Mouse (Mus musculus) cerebellum, postnatal 14 days (tissue): Measurements from ENCODE around the gene Ggt6.
"Not testable (repeated sequence)": the region's sequence is repeated elsewhere in the genome, so short reads cannot be mapped to it uniquely, and the experiment has no call there.

Source experiments
- DNase-seq, 2 experiments: peaks; one replicate each; pipeline ENCODE4 v3.0.0; 2021; ENCODE audit warnings: mixed read lengths in 2 of 2

The Ggt6 gene

DNA sequence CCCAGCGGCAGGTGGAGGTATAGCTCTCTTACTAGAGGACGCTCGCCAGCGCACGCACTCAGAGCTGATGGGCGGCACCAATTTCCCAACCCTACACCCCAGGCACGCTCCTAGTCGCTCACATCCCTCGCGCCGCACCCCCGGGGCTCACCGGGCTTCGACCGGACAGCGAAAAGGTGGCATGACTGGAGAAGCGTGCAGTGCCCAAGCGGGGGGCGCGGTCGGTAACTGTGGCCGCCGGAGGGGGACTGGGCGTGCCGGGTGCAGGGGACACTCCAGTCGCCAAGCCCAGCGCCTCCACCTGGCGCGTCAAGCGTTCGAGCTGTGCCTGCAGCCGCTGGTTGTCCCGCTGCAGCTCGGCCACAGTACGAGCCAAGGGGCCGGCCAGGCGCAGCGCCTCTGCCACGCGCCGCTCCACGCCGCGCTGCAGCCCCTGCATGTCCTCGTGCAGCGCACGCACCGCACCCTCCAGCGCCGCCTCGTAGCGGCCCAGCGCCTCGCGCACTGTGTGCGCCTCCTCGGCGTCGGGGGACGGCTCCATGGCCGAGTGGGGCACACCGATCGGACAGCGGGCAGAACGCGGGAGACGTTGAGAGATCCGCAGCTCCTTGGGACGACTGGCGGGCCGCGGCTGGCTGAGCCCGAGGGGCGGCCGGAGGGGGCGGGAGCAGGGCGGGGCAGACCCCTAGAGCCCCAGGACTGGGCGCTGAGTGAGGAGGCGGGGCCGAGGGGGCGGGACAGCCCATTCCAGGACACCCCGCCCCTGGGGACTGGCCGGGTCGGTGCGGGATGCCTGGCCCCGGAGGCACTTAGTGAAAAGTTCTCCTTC, 24.0 kb upstream of the Ggt6 start, which contains the start of gene Smtnl2:
Gene Smtnl2 (minus strand): TSS at position 621 of the 829 bp plus-strand sequence.
- DNase-seq: peak; percentile 51 to 67

DNA sequence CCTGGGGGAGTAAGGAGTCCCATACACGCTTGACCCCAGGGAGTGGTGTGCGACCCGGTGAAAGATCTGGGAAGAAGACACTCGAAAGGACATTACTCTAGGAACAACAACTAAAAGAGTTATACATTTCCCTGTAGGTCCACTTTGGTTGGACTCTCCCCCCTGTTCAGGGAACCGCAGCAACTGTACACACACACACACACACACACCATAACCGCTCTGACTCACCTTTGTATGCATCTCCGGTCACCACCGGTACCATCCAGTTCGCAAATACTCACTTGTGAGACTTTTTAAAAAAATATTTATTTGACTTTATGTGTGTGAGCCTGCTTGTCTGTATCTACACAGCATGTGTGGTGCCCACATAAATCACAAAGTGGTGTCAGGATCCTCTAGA, 23.4 kb upstream of the Ggt6 start:
- DNase-seq: no peak

DNA sequence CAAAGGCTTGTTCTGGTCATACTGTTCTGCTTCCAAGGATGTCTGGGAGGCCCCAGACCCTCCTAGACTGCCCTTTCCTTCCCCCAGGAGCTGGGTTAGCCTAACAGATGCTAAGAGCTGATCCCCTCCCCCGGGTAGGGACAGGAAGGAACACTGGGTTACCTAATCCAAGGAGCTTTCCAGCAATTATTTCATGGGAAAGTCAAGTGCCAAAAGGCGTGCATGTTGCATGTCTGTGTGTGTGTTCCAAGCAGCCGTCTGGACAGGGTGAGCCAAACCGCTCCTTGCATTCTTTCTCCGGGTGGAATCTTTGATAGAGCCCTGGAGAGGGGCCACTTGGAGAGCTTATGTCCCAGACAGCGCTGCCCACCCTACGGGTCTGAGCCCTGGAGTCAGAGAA, 22.3 kb upstream of the Ggt6 start:
- DNase-seq: no peak

DNA sequence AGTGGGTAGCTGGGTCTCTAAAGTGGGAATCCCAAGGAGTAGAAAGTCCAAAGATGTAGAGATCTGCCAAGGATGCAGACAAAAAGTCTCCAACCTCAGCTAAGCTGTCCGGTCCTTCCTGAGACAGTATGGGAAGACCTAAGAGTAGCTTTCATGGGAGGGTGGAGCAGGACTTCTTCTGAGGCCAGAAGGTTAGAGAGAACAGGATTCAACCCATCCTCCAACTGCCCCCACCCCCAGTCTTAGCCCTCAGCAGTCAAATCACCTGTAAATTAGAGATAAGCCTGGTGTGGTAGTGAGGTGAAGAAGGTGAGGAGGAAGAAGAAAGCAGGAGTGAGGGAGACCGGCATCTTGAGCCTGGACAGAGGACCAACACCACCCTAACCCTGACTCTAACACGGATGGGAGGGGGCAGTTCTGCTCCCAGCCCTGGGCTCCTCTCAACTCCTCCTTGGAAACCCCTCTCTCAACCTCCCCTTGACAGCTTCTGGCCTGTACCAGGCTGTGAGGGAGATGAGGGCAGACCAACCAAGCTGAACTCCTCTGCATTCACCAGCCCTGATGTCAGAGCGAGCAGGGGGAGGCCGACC, 21.6 kb upstream of the Ggt6 start:
- DNase-seq: no peak

DNA sequence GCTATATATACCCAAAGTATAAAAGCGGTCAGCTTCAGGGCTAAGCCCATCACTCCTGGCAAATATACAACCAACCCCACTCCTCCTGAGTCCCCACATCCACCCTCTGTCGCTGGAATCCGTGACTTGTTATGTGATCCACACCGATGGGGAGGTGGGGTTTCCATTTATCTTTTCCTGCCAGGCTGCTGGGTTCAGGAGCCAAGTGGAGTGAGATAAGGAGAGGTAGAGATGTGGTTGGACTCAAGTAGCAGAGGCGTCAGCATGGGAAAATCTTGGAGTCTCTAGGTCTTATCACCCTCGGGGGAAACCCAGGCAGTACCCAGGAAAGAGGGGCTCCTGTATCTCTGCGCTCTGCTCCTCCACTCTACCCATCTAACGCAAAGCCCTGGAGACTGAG, 20.2 kb upstream of the Ggt6 start:
- DNase-seq: no peak

DNA sequence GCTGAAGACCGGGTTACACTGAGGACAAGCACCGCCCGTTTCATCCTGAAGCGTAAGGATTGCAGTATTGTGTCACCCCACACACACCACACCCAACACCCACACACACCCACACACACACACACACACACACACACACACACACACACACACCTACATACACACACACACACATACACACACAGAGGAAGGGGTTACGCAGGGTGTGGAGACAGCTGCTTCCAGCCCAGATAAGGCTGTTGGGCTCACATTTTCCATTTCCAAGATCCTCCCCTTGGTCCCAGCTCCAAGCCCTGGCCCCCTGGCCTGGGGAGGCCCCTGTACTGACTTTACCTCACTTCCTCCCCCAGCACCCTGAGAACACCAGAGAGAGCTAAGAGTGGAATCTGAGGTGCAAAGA, 18.7 kb upstream of the Ggt6 start:
- no peak for DNase-seq

DNA sequence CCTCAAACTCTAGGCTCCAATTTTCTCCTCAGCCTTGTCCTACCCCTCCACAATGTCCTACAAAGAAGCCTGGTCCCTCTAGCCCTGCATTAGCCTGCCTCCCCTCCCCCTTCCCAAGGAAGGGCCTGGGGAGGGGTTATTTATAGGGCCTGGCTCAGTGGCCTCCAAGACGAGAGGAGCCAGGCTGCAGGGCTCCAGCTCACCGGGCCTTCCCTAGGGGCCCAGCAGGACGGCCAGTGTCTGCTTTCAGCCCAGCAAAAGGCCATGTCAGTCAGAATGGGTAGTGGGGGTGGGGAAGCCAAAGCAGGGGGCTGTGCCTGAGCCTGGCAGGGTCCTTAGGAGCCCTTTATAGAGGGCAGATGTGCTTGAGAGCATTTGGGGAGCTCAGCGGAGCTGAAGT, 17.9 kb upstream of the Ggt6 start:
- no peak for DNase-seq

DNA sequence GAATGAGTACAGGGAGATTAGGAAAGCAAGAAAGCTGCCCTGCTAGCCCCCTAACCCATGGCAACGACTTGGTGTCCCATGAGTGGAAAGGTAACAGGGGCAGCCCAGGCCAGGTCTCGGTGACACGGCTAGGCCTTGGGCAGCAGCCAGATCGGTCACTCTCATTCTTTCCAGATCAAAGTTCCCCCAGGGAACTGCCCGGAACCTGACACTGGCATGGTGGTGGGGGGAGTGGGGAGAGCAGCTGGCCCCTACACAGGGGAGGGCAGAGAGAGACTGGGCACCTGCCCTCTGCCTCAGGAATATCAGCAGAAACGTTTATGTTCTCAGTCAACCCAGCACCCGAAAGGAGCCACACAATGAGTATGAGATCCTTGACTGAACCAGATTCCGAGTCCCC, 17.1 kb upstream of the Ggt6 start:
- no peak for DNase-seq

DNA sequence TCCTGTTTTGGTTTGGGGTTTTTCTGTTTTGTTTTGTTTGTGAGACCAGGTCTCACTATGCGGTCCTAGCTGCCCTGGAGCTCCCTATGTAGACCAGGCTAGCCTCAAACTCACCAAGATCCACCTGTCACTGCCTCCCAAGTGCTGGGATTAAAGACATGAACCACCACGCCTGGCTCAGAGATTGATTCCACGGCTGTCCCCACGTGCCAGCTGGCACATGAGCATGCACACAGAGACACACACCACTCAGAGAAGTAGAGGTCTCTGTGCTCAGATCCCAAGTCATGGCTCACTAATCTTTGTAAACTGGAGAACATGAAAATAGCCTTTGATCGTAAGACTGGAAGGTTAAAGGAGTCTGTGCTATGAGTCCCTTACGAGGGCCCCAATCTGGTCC, 16.3 kb upstream of the Ggt6 start:
- no peak for DNase-seq

DNA sequence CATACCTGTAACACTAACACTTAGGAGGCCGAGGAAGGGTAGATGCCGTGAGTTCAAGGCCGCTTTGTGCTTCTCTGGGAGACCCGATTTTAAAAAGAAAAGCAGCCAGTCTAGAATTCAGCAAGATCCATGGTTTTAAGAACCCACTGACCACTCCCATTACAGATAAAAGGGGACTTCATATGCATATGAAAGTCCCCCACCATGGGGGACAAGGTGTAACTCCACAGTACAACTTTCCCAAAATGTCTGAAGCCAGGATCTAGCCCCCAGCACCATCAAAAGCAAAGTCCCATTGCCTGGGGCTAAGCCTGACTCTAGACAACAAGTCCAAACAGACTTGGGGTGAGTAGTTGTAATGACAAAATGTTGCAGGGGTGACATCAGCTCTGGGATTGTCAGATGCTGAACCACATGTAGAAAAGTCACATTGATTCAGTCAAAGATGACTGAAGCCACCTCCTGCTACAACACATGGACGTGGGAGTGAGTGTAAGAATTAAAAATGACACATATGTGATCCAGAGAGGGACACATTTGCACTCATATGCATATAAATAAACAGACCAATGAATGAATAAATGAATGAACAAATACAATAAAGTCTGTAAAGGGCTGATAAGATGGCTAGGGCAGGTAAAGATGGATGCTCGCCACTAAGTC, 14.7 kb upstream of the Ggt6 start:
- DNase-seq: no peak

DNA sequence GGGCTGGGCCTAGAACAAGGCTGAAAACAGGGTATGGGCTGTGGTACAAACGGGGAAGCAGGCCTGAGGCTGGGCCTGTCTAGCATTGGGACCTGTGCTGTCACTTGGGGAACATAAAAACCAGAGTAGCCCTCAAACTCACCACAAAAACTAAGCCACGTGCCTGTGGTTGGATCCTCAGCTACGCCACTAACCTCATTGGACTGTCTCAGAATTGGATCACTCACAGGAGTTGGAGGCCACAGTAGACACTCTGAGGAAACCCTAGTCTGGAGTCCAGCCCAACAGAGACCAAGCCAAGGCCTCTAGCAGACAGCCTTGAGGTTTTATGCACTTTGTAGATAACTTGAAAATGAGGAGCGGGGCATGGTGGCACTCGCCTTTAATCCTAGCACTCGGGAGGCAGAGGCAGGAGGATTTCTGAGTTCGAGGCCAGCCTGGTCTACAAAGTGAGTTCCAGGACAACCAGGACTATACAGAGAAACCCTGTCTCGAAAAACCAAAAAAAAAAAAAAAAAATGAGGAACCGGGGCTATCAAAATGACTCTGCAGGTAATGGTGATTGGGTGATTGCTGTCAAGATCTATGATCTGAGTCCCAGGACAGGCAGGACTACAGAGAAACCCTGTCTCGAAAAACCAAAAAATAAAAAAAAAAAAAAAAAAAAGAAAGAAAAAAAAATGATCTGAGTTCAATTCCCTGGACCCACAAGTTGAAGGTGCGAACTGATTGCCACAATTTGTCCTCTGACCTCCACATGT, 13.6 kb upstream of the Ggt6 start:
- no peak for DNase-seq

DNA sequence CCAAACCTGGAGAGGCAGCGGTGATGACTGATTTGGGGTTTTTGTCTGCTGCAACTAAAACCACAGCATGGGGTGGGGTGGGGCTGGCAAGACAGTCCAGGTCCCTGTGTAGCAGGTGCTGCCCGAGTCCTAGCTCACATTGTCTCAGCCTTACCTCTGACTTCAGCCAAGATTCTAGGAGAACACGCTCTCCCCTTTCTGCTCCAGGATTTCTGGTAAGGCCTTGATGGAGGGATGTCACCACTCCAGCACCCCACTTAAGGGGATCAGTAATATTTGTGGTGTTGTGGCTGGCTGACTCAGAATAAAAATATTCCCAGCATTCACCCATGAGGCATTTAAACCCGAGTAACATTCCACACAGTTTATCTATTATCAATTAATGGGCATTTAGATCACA, 11.6 kb upstream of the Ggt6 start:
- DNase-seq: no peak

DNA sequence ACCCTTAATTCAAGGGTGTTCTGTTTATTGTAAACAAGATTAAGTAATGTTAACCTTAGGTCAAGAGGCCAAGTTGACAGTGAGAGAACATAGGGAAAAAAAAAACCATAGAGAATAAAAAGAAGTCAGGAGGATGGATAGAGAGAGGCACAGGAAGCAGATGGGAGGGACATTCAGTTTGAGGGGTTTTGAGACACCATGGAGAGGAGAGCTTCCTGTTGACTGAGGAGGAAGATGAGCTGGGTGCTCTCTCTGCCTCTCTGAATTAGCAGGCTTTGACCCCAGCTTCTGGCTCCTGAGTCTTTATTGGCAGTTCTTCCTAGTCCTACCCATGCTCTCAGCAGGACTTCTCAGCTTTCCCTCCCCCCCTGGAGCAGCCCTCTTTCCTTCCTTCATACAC, 10.1 kb upstream of the Ggt6 start:
- DNase-seq: no peak

DNA sequence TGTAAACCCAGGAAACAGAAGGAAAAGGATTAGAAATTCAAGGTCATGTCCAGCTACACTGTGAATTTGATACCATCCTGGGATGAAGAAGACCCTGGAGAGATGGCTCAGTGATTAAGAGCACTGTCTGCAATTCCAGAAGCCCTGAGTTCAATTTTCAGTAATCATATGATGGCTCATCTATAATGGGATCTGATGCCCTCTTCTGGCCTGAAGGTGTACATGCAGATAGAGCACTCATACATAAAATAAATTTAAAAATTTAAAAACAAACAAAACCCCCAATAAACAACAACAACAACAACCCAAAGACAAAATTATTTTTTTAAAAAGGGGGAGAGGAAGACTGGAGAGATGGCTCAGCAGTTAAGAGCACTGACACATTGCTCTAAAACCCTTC, 8.4 kb upstream of the Ggt6 start:
- DNase-seq: no peak

DNA sequence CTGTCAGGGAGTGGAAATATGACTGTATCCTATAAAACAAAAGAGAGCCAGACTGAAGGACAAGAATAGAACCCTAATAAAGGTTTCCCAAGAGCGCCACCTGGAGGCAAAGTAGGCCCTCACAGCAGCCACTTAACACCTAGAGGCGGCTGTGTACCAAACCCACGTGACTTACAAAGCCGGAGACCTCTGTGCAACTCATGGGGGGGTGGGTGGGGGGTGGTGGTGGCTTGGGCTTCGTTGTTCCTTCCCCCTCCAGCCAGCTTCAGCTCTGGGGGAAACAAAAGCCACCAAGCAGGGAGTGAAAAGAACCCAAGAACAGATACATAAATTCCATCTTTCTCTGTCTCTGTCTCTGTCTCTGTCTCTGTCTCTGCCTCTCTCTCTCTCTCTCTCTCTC, 6.6 kb upstream of the Ggt6 start:
- DNase-seq: peak; percentile 83 to 91

DNA sequence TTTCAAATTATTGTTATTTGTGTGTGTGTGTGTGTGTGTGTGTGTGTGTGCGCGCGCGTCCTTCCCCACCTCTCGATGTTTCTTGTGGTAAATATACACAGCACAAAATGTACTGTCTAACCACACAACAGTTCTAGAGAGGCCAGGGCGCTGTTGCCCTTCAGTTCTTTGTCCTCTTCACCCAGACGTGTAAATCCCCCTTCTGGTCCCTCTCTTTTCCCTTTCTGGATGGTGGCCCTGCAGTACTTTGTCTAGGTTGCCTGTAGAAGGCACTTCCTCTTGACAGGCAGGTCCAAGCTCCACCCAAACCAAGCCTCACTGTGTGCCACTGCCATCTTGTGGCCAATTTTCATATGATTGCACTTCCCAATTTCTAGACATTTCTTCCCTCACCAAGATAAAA, 6.0 kb upstream of the Ggt6 start:
- DNase-seq: peak; percentile 84 to 85

DNA sequence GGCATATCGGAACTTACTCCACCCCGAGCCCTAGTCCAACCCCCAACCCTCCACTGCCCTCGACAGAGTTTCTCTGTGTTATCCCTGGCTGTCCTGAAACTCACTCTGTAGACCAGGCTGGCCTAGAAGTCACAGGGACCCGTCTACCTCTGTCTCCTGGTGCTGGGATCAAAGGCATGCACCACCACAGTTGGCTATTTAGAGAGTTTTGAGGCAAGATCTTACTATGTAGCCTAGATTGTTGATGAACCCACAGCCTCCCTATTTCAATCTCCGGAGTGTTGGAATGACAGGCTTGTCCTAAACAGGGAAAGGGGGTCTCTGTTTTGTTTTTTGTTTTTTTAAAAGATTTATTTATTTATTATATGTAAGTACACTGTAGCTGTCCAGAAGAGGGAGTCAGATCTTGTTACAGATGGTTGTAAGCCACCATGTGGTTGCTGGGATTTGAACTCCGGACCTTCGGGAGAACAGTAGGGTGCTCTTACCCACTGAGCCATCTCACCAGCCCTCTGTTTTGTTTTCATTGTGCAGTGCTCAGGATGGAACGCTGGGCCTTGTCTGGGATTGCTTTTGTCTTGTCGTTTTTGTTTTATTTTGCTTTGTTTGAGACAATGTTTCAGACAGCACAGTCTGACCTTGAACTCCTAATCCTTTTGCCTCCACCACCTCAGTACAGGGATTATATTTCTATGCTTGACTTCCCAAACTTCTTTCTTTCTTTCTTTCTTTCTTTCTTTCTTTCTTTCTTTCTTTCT, 4.8 kb upstream of the Ggt6 start:
- not testable (repeated sequence) for DNase-seq

DNA sequence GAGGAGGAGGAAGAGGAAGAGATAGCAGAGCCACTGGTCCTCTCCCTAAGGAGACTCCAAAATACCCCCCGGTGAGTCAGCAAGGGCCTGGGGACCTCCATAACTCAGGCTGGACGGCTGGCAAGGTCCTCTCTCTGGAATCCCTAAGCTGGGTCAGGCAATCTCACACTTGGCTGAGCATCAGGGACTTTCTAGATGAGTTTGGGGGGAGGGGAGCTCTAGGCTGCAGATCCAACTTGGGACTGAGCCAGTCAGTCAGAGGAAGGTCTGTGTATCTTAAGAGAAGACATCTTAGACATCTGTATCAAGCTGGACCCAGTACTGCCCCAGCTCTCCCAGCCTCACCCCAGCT, 344 bp downstream of the Ggt6 start:
- DNase-seq: no peak

DNA sequence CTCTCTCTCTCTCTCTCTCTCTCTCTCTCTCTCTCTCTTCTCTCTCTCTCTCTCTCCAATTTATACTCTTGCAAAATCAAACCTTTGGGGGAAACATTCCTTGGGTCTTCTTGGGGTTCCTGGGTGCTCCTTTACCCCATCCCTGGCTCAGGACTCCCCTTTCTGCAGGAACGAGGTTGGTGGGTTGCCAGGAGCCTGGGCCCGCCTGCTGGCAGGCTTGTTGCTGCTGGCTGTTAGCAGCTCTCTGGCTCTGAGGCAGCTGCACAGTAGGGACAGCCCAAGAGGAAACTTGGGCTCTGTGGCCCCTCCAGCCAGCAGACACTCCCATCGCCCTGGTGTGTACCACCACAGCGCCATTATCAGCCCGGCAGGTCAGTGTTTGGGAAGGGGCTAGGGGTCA, 945 bp downstream of the Ggt6 start:
- DNase-seq: peak; percentile 42 to 56

DNA sequence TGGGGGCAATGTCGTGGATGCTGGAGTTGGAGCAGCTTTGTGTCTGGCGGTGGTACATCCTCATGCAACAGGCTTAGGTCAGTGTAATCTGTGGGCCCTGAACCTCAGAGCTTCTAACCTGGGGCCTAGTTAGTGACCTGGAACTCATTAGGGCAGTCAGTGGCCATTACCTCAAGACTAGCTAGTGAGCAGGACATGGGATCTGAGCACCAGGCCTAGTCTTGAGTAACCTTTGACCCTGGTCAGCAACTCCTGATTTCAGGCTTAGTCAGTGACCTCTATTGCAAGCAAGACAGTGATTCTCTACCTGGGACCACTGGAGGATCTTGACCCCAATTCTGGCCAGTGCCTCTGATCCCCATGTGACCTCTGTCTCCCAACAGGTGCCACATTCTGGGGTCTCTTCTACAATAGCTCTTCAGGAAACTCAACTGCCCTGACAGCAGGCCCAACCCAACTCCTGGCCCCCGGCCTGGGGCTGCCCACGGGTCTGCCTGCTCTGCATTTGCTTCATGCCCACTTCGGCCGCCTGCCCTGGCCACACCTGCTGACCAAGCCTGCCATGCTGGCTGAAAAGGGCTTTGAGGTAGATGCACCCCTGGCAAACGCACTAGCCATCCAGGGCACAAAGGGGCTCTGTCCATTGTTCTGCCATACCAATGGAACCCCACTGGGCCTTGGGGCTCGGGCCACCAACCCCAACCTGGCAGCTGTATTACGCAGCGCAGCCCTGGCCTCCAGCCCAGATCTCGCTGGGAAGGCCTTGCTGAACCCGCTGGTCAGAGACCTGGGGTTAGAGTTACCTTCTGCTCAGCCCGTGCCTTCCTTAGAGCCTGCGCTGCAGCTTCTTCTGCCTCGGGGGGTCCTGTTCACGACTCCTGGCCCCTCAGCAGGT, 1.7 kb downstream of the Ggt6 start:
- DNase-seq: peak; percentile 52 to 61

DNA sequence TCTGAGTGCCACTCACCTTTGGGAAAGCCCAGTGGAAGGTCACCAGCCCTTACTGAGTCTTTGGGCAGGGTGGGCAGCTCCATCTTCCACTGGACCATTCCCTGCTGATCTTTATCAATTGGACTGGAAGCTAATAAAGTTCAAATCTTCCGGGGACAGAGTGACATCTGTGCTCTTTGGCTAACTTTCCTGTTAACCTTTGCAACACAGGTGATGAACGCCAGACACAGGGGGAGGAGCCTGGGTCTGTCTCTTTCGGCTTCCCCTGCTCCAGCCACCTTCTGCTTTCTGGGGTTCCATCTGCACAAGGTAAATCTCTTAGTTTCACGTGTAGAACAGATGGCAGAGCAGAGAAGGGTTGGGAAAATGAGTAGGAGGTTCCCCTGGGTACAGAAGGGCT, 3.1 kb downstream of the Ggt6 start:
- DNase-seq: no peak

DNA sequence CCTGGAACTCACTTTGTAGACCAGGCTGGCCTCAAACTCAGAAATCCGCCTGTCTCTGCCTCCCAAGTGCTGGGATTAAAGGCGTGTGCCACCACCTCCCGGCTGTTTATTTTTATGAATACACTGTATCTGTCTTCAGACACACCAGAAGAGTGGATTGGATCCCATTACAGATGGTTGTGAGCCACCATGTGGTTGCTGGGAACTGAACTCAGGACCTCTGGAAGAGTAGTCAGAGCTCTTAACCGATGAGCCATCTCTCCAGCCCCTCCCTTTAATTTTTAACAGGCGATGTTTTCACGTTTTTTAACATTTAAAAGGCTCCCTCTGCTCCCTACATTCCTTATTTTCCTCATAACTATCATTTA, 5.3 kb downstream of the Ggt6 start:
- DNase-seq: peak in 1 of 2 experiments; percentile 40
